17 mouse cellular contexts compared by ENCODE assay signal in the genomic region with DNA sequence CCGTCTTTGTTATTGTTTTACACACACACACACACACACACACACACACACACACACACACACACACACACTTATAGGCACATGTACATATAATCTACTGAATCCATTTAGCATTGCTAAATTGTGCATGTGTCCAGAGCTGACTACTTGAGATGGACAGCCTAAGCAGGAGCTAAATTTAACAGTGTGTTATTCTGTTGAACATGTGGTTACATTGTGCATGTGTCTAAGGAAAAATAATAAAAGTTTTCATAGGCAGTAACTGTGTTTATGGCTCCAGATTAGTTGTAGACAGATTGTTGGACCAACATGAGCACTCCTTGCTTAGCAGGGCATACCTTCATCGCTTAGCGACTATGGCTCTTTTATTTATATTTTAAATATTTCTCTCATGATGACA.
"Had no signal": no experiment of that assay in that cellular context is flagged by ENCODE, and none has a peak within 500 bp of the region (broad histone marks: within the 10 kb centered on the region; RNA-seq: fewer than 3 reads in every experiment).

No protein-coding gene starts in this region.

- DNase-seq: retina, postnatal 1 day; right cerebral cortex, adult 18-20 months; right cerebral cortex, postnatal 14 days; right cerebral cortex, postnatal 25 days; right cerebral cortex, postnatal 4 days; spleen, adult 18-20 months; thymus, adult 18-20 months; thymus, adult 2 months; thymus, postnatal 14 days; thymus, postnatal 25 days; thymus, postnatal 36 days; thymus, postnatal 4 days had no signal

- H3K27me3 ChIP-seq: neural tube, embryonic 12.5 days; neural tube, embryonic 13.5 days; neural tube, embryonic 15.5 days; stomach, embryonic 15.5 days had no signal

- H3K9me3 ChIP-seq: neural tube, embryonic 12.5 days; neural tube, embryonic 13.5 days; neural tube, embryonic 15.5 days; stomach, embryonic 15.5 days had no signal

- H3K4me3 ChIP-seq: neural tube, embryonic 12.5 days; neural tube, embryonic 13.5 days; neural tube, embryonic 15.5 days; stomach, embryonic 15.5 days had no signal

- H3K9ac ChIP-seq: neural tube, embryonic 12.5 days; neural tube, embryonic 13.5 days; neural tube, embryonic 15.5 days; stomach, embryonic 15.5 days had no signal

- H3K27ac ChIP-seq: neural tube, embryonic 12.5 days; neural tube, embryonic 13.5 days; neural tube, embryonic 15.5 days; stomach, embryonic 15.5 days; stomach, postnatal 0 days had no signal

- H3K36me3 ChIP-seq: neural tube, embryonic 12.5 days; neural tube, embryonic 13.5 days; neural tube, embryonic 15.5 days; stomach, embryonic 15.5 days had no signal

- H3K4me1 ChIP-seq: neural tube, embryonic 12.5 days; neural tube, embryonic 13.5 days; neural tube, embryonic 15.5 days; stomach, embryonic 15.5 days had no signal

- H3K4me2 ChIP-seq: neural tube, embryonic 12.5 days; neural tube, embryonic 13.5 days; neural tube, embryonic 15.5 days; stomach, embryonic 15.5 days had no signal
